Mouse (Mus musculus) G1E (cell line): ENCODE data around the gene Slc35b2. TPM values are rescaled to one million over a fixed set of nuclear protein-coding genes. Genes with fewer than 3 reads are reported as not detected.

Experiments
- ATAC-seq: 2 replicates; pipeline ENCODE4 v1.8.0; 2016; ENCODE audit warnings: mild to moderate bottlenecking; ENCODE audit not compliant: insufficient number of reproducible peaks, poor library complexity, low FRiP score, severe bottlenecking; ENCODE audit errors: extremely low read depth
- DNase-seq: peaks from one replicate; pipeline ENCODE4 v3.0.0; 2012; ENCODE audit warnings: low spot score
- H3K27me3 ChIP-seq: 2 replicates; pipeline ENCODE4 v1.6.1; 2012; ENCODE audit warnings: mild to moderate bottlenecking, low read length, inconsistent platforms; ENCODE audit not compliant: insufficient read depth
- H3K36me3 ChIP-seq: replicated peaks from 2 replicates; pipeline ENCODE3; 2012; ENCODE audit warnings: mild to moderate bottlenecking, inconsistent platforms
- H3K4me1 ChIP-seq: 2 replicates; pipeline ENCODE4 v1.6.1; 2012; ENCODE audit warnings: low read depth, low read length, inconsistent platforms, mixed read lengths; ENCODE audit not compliant: insufficient read depth
- H3K4me3 ChIP-seq: 2 replicates; pipeline ENCODE4 v1.5.1; 2012; ENCODE audit warnings: low read depth, mild to moderate bottlenecking, inconsistent platforms, low read length, moderate library complexity, mixed read lengths
- H3K9me3 ChIP-seq: replicated peaks from 2 replicates; pipeline ENCODE4 v1.6.1; 2012; ENCODE audit warnings: inconsistent platforms
- CTCF ChIP-seq: IDR thresholded peaks from 2 replicates; pipeline ENCODE4 v1.5.1; 2012; ENCODE audit warnings: low read depth, low read length, inconsistent platforms, mixed read lengths
- GATA1 ChIP-seq: IDR thresholded peaks from 2 replicates; pipeline ENCODE4 v1.6.1; 2012; ENCODE audit warnings: borderline replicate concordance, low read length, inconsistent platforms, mixed read lengths
- GATA2 ChIP-seq: IDR thresholded peaks from 2 replicates; pipeline ENCODE4 v1.6.1; 2012; ENCODE audit warnings: low read depth, low read length, inconsistent platforms, borderline replicate concordance
- POLR2AphosphoS5 ChIP-seq: IDR thresholded peaks from 2 replicates; pipeline ENCODE4 v1.6.1; 2012; ENCODE audit warnings: low read depth, low read length, inconsistent platforms; ENCODE audit not compliant: insufficient replicate concordance
- TAL1 ChIP-seq: conservative IDR thresholded peaks from 2 replicates; pipeline ENCODE4 v1.6.1; 2012; ENCODE audit warnings: low read depth, low read length, inconsistent platforms, mixed read lengths
- polyA plus RNA-seq: library from polyadenylated mRNA; stranded (reverse); fragments of >175 nt; gene quantifications from 2 replicates; pipeline ENCODE4 v1.2.3, GENCODE M21; 2012
- total RNA-seq, 2 experiments: library from RNA; stranded (forward) in 1 of 2; stranded (reverse) in 1 of 2; fragments of 200-1000 nt in 1 of 2; fragments of >200 nt in 1 of 2; fragmentation: Nextera tagmentation in 1 of 2; gene quantifications; 2 replicates each; pipeline ENCODE4 v1.2.3; 2014 to 2017

Slc35b2 gene
- total and polyA plus RNA-seq, 3 experiments, result 24.9 to 77.1 (median 46.5) TPM

- DNase-seq, result peak; percentile 78
- Histone ChIP-seq H3K36me3 (peaks cover 32% of the 10 kb centered on the region), H3K27me3 (no peaks in the 10 kb centered on the region), H3K9me3 (no peaks in the 10 kb centered on the region), H3K4me3 (peak overlapping the region; percentile 80), H3K4me1 (peaks cover 95% of the 10 kb centered on the region)
- TF ChIP-seq POLR2AphosphoS5 (0 out of 2 replicates have a peak, but pooled peaks have one; percentile 46), TAL1 (no peak)
- ATAC-seq, result no peak
Measured at GRCm38 (mm10) chr17:45594881-45595735, 31.4 kb downstream of the Slc35b2 start.

GRCm38 (mm10) chr17:45595736-45596390 is 32.2 kb downstream of the Slc35b2 start:
- TF ChIP-seq CTCF (no peak), POLR2AphosphoS5 (no peak), GATA2 (no peak), GATA1 (no peak), TAL1 (no peak)
- no peak for ATAC-seq
- H3K27me3 ChIP-seq, result no peaks in the 10 kb centered on the region
- no peak for DNase-seq
- H3K9me3 ChIP-seq, result no peaks in the 10 kb centered on the region
- peaks cover 24% of the 10 kb centered on the region for H3K36me3 ChIP-seq
- peaks cover 95% of the 10 kb centered on the region for H3K4me1 ChIP-seq
- peak overlapping the region; percentile 80 for H3K4me3 ChIP-seq

- ATAC-seq (peak; percentile 40), DNase-seq (peak; percentile 57)
- peaks cover 9% of the 10 kb centered on the region for H3K27me3 ChIP-seq
- peaks cover 14% of the 10 kb centered on the region for H3K36me3 ChIP-seq
- peaks cover 95% of the 10 kb centered on the region for H3K4me1 ChIP-seq
- peak overlapping the region; percentile 38; the same call in 1 of the 2 replicates for H3K4me3 ChIP-seq
- TF ChIP-seq TAL1 (no peak), CTCF (peak; percentile 30)
- no peaks in the 10 kb centered on the region for H3K9me3 ChIP-seq
Measured at GRCm38 (mm10) chr17:45596631-45597396, 33.1 kb downstream of the Slc35b2 start.

- no peak for DNase-seq
- TF ChIP-seq GATA2 (no peak), TAL1 (no peak), POLR2AphosphoS5 (no peak), CTCF (no peak), GATA1 (no peak)
- Histone ChIP-seq H3K4me1 (peaks cover 91% of the 10 kb centered on the region), H3K27me3 (peaks cover 11% of the 10 kb centered on the region), H3K9me3 (no peaks in the 10 kb centered on the region), H3K4me3 (no peak overlapping the region), H3K36me3 (peaks cover 5% of the 10 kb centered on the region)
- 0 out of 2 replicates have a peak, but pooled peaks have one; percentile 9 for ATAC-seq
Measured at GRCm38 (mm10) chr17:45597787-45598186, 34.1 kb downstream of the Slc35b2 start.

GRCm38 (mm10) chr17:45598376-45598775 is 34.7 kb downstream of the Slc35b2 start:
- no peaks in the 10 kb centered on the region for H3K9me3 ChIP-seq
- peaks cover 11% of the 10 kb centered on the region for H3K27me3 ChIP-seq
- no peaks in the 10 kb centered on the region for H3K36me3 ChIP-seq
- no peak for TF ChIP-seq GATA1
- no peak for TF ChIP-seq TAL1
- no peak for TF ChIP-seq GATA2
- TF ChIP-seq POLR2AphosphoS5, result no peak
- no peak for TF ChIP-seq CTCF
- DNase-seq (no peak), ATAC-seq (no peak)
- no peak overlapping the region for H3K4me3 ChIP-seq
- peaks cover 85% of the 10 kb centered on the region for H3K4me1 ChIP-seq

GRCm38 (mm10) chr17:45598891-45599290 is 35.2 kb downstream of the Slc35b2 start:
- Histone ChIP-seq H3K36me3 (no peaks in the 10 kb centered on the region), H3K4me3 (peak overlapping the region; percentile 71; the same call in 1 of the 2 replicates), H3K4me1 (peaks cover 80% of the 10 kb centered on the region), H3K27me3 (peaks cover 13% of the 10 kb centered on the region), H3K9me3 (no peaks in the 10 kb centered on the region)
- TF ChIP-seq GATA1 (no peak), CTCF (no peak), GATA2 (no peak), POLR2AphosphoS5 (no peak), TAL1 (no peak)
- DNase-seq (no peak), ATAC-seq (no peak)
